Mouse (Mus musculus) kidney, embryonic 16.5 days (tissue): ENCODE measurements at regions not wholly inside any gene's neighbourhood (a gene's known extent, or its start where the extent isn't known, plus 50 kb on each side); places are given as distances from the start of the nearest gene placed in this dataset.

Source experiments
- ATAC-seq: fragments of 200-750 bp; cut with Nextera tagmentation; 2 replicates; pipeline ENCODE4 v1.8.0; 2017; ENCODE audit warnings: moderate TSS enrichment; ENCODE audit not compliant: low FRiP score, low TSS enrichment
- H3K27ac ChIP-seq: fragments of 300-500 bp; sonication (generic); 2 replicates; pipeline ENCODE4 v1.5.1; 2014; ENCODE audit warnings: low read length
- H3K27me3 ChIP-seq: fragments of 300-500 bp; sonication (generic); 2 replicates; pipeline ENCODE4 v1.6.1; 2014; ENCODE audit warnings: low read length, control low read depth, mixed read lengths; ENCODE audit not compliant: insufficient read depth
- H3K36me3 ChIP-seq: fragments of 300-500 bp; sonication (generic); 2 replicates; pipeline ENCODE4 v1.6.1; 2014; ENCODE audit warnings: low read length, control low read depth, mixed read lengths; ENCODE audit not compliant: insufficient read depth
- H3K4me1 ChIP-seq: fragments of 300-500 bp; sonication (generic); 2 replicates; pipeline ENCODE4 v1.6.1; 2014; ENCODE audit warnings: low read length, control low read depth, mixed read lengths; ENCODE audit not compliant: insufficient read depth
- H3K4me2 ChIP-seq: fragments of 300-500 bp; sonication (generic); replicated peaks from 2 replicates; pipeline ENCODE4 v1.6.1; 2014; ENCODE audit warnings: low read depth, low read length
- H3K4me3 ChIP-seq: fragments of 300-500 bp; sonication (generic); 2 replicates; pipeline ENCODE4 v1.5.1; 2014; ENCODE audit warnings: mild to moderate bottlenecking, low read length
- H3K9ac ChIP-seq: fragments of 300-500 bp; sonication (generic); replicated peaks from 2 replicates; pipeline ENCODE4 v1.6.1; 2014; ENCODE audit warnings: low read length
- H3K9me3 ChIP-seq: fragments of 300-500 bp; sonication (generic); 2 replicates; pipeline ENCODE4 v1.6.1; 2016; ENCODE audit warnings: low read length, control low read depth
- WGBS: fragments of 180-500 bp; shearing (Covaris S2); extraction: QIAGEN DNeasy Blood & Tissue Kit; methylation state at CpG from one replicate; pipeline ENCODE4 v1.1.7; 2014; 5-methylcytosine and 5-hydroxymethylcytosine counted together

GRCm38 (mm10) chr7:70814391-70814790 is 447.9 kb upstream of the Nr2f2 start:
- H3K9me3 ChIP-seq, result no peaks in the 10 kb centered on the region
- no peak for ATAC-seq
- no peak overlapping the region for H3K4me3 ChIP-seq
- WGBS, result 72% methylated on average over 3 of the region's 3 CpGs
- peaks cover 21% of the 10 kb centered on the region for H3K4me1 ChIP-seq
- peak overlapping the region; percentile 41 for H3K27ac ChIP-seq
- H3K27me3 ChIP-seq, result no peaks in the 10 kb centered on the region
- H3K9ac ChIP-seq, result no peak overlapping the region
- no peak overlapping the region for H3K4me2 ChIP-seq
- H3K36me3 ChIP-seq, result no peaks in the 10 kb centered on the region

GRCm38 (mm10) chr7:70813101-70813500 is 446.6 kb upstream of the Nr2f2 start:
- Histone ChIP-seq H3K9me3 (no peaks in the 10 kb centered on the region), H3K36me3 (no peaks in the 10 kb centered on the region), H3K27ac (peak overlapping the region; percentile 82), H3K9ac (no peak overlapping the region), H3K4me1 (peaks cover 21% of the 10 kb centered on the region), H3K4me3 (no peak overlapping the region), H3K27me3 (no peaks in the 10 kb centered on the region), H3K4me2 (0 out of 2 replicates have a peak overlapping the region, but pooled peaks have one; percentile 14)
- 31% methylated on average over 5 of the region's 5 CpGs for WGBS
- ATAC-seq, result peak; percentile 88

- H3K9ac ChIP-seq, result no peak overlapping the region
- peaks cover 15% of the 10 kb centered on the region for H3K4me1 ChIP-seq
- peak overlapping the region; percentile 69 for H3K27ac ChIP-seq
- H3K4me3 ChIP-seq, result no peak overlapping the region
- H3K9me3 ChIP-seq, result no peaks in the 10 kb centered on the region
- no peaks in the 10 kb centered on the region for H3K36me3 ChIP-seq
- H3K27me3 ChIP-seq, result no peaks in the 10 kb centered on the region
- peak; percentile 50; the same call in 1 of the 2 replicates for ATAC-seq
- 55% methylated on average over 18 of the region's 18 CpGs for WGBS
- no peak overlapping the region for H3K4me2 ChIP-seq
Observed at GRCm38 (mm10) chr7:70810411-70811090, 444.0 kb upstream of the Nr2f2 start.

DNA sequence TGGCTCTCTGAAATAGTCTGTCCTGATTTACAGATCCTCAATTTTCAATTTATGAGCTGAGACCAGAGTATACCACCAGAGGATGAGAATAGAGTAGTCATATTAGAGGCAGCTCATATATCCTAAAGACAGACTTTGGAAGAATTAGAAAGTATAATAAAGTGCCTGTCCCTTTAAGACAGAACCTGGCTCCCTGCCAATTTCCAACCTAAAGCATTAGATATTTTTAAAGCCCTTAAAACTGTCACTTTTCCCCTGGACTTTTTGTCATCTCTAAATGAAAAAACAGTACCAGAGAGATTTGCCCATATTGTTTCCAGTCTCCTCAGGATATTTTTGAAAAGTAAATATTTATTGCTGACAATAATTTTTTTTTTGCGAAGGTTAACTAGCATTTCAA is 437.7 kb upstream of the Nr2f2 start:
- Histone ChIP-seq H3K27me3 (no peaks in the 10 kb centered on the region), H3K4me3 (no peak overlapping the region), H3K9me3 (no peaks in the 10 kb centered on the region), H3K36me3 (no peaks in the 10 kb centered on the region), H3K27ac (peak overlapping the region; percentile 78), H3K4me1 (peaks cover 8% of the 10 kb centered on the region; the same call in 1 of the 2 replicates), H3K9ac (no peak overlapping the region), H3K4me2 (no peak overlapping the region)
- WGBS, result 35% methylated on average over 1 of the region's 1 CpGs
- ATAC-seq, result no peak

DNA sequence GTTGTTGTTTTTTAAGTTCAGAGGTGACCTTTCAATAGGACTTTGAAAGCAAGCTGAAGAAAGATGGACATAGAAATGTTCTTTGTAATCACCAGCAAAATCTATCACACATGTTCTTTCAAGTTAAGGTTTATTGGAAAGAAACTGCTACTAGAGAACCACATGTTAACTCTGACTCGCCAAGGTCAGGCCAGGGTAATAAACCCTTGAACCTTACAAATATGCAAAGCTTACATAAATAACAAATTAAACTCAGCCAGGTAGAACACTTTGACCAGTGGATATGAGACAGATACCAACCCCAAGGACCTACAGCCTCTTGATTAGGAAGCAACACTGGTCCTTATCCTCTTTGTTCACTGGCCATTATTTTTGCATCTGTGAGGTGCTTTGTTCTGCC is 433.4 kb upstream of the Nr2f2 start:
- no peaks in the 10 kb centered on the region for H3K27me3 ChIP-seq
- ATAC-seq, result no peak
- WGBS, result 29% methylated on average over 1 of the region's 1 CpGs

DNA sequence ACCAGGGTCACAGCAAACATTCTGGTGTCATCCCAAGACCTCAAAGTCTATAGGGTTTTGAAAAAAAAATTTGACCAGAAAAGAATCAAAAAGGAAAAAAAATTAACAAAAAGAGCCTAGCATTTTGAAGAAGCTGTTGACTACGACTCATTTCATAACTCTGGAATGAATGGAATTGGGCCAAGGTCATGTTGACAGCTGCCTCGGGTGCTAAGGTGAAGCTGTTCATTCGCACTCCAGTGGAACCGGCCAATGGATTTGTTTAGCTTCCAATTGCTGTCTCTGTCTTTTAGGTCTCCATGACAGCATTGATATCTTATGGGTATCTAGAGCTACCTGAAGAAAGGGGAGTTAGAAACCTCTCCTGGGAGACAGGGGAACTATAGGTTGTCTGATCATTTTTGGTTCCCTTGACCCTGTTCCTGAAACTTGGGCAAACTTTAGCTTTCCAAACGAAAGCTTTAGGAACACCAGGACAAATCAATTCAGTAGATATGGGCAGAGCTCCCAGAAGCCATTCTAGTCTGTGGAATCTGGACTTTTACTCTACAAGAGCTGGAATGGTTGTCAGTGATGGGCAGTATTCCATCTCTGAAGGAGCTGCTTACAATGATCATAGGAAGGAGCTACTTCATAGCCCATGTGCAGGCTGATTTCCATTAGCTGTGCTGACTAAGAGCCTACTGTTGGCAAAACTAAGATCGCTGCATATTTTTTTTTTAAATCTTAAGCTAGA is 432.7 kb upstream of the Nr2f2 start:
- no peak overlapping the region for H3K4me2 ChIP-seq
- no peaks in the 10 kb centered on the region for H3K9me3 ChIP-seq
- H3K36me3 ChIP-seq, result no peaks in the 10 kb centered on the region
- no peaks in the 10 kb centered on the region for H3K27me3 ChIP-seq
- no peak for ATAC-seq
- no peak overlapping the region for H3K27ac ChIP-seq
- WGBS, result 80% methylated on average over 6 of the region's 6 CpGs
- no peak overlapping the region for H3K9ac ChIP-seq
- 0 out of 2 replicates have a peak, but pooled peaks cover 6% of the 10 kb centered on the region for H3K4me1 ChIP-seq
- H3K4me3 ChIP-seq, result no peak overlapping the region

More for the DNA sequence above, 433.4 kb upstream of the Nr2f2 start:
- no peak overlapping the region for H3K4me3 ChIP-seq
- H3K9ac ChIP-seq, result no peak overlapping the region
- no peak overlapping the region for H3K4me2 ChIP-seq
- H3K36me3 ChIP-seq, result no peaks in the 10 kb centered on the region
- peaks cover 14% of the 10 kb centered on the region; the same call in 1 of the 2 replicates for H3K4me1 ChIP-seq
- H3K27ac ChIP-seq, result 0 out of 2 replicates have a peak overlapping the region, but pooled peaks have one; percentile 40
- no peaks in the 10 kb centered on the region for H3K9me3 ChIP-seq

DNA sequence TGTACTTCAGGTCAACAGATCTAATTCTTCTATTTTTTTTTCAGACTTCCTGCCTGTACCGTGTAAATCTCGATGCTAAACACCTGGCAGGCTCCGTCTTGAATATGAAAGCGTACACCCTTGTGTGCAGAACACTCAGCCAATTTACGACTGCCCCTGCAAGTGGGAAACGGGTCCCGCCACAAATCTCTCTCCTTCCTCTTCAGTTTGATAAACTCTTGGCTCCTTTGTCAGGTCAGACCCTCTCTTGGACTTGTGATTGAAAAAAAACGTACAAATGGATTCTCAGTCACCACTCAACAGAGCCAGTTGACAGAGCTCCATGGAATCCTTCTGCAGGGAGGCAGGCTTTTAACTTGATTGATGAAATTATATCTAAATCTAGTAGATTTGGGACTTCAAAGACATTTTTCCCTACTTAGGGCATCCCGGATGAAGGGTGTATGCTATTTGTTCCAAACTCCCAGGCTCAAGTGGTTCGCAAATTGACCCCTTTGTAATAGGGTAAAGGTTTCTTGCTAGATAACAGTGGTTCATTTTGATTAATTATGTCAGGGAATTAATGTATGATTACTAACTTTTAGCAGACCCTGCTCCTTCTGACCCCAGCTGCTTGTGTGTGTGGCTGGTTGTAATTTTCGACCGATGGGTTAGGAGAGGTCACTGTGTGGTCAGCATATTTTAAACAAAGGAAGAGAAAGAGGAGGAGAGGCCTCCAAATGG is 429.7 kb upstream of the Nr2f2 start:
- ATAC-seq, result peak; percentile 90
- H3K36me3 ChIP-seq, result no peaks in the 10 kb centered on the region
- no peaks in the 10 kb centered on the region for H3K27me3 ChIP-seq
- H3K4me3 ChIP-seq, result no peak overlapping the region
- no peaks in the 10 kb centered on the region for H3K9me3 ChIP-seq
- peak overlapping the region; percentile 23; the same call in 1 of the 2 replicates for H3K4me2 ChIP-seq
- WGBS, result 11% methylated on average over 12 of the region's 12 CpGs
- H3K27ac ChIP-seq, result peak overlapping the region; percentile 68; the same call in 1 of the 2 replicates
- no peak overlapping the region for H3K9ac ChIP-seq
- H3K4me1 ChIP-seq, result 0 out of 2 replicates have a peak, but pooled peaks cover 6% of the 10 kb centered on the region

DNA sequence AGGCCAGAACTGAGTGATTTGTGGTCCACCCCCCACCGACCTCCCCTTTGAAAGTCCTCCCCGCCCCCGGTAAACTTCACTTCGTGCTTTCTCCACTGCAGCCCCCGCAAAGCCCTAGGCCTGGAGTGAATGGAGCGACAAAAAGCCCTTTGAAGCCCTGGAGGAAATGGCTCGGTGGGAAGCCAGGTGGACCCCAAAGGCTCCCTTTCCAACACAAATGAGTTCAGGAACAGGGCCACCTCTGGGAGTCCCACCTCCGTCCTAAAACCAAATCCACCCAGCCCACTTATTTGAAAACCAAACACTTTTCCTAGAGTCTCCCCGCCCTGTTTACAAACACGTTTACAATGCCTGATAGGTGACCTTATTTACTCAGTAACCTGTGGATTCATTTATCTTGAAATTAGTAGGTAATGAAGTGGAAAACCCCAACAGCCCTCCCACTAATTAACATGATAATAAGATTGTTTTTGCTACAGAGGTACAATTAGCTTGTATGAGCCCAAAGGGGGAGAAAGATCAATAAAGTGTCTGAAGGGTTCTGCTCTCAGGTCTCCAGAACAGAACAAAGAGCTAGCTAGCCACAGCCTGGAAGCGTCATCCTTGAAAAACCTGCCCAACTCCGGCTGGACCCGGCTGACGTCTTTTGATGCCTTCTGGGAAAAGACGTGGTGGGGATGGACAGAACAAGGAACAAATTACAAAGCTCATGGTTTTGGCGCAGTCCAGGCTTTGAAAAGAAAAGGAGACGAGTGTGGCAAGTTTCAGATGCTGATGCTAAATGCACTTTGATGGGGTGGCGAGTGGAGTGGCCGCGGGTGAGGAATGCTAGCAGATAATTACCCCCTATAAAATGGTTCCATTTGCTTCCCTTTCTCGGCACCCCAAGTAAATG is 422.6 kb upstream of the Nr2f2 start:
- ATAC-seq, result peak; percentile 77; the same call in 1 of the 2 replicates
- Histone ChIP-seq H3K36me3 (no peaks in the 10 kb centered on the region), H3K9ac (peak overlapping the region; percentile 22; the same call in 1 of the 2 replicates), H3K4me3 (no peak overlapping the region), H3K4me2 (peak overlapping the region; percentile 35), H3K27me3 (no peaks in the 10 kb centered on the region), H3K27ac (peak overlapping the region; percentile 68), H3K4me1 (peaks cover 22% of the 10 kb centered on the region), H3K9me3 (no peaks in the 10 kb centered on the region)
- WGBS, result 12% methylated on average over 21 of the region's 21 CpGs

- Histone ChIP-seq H3K27me3 (no peaks in the 10 kb centered on the region), H3K9ac (no peak overlapping the region), H3K4me3 (no peak overlapping the region), H3K9me3 (no peaks in the 10 kb centered on the region), H3K4me1 (peaks cover 22% of the 10 kb centered on the region), H3K27ac (peak overlapping the region; percentile 50; the same call in 1 of the 2 replicates), H3K4me2 (no peak overlapping the region), H3K36me3 (no peaks in the 10 kb centered on the region)
- 20% methylated on average over 5 of the region's 5 CpGs for WGBS
- ATAC-seq, result no peak
Observed at GRCm38 (mm10) chr7:70787966-70788365, 421.4 kb upstream of the Nr2f2 start.
